Mouse (Mus musculus) kidney, postnatal 0 days (tissue): Measurements from ENCODE around the gene Nubp1. TPM values are rescaled to one million over a fixed set of nuclear protein-coding genes. Genes with fewer than 3 reads are reported as not detected.
A peak's percentile ranks its signal among the peaks of the same experiment; 100 is the strongest.

Experiments
- ATAC-seq: fragments of 200-750 bp; cut with Nextera tagmentation; replicated peaks from 2 replicates; pipeline ENCODE4 v1.8.0; 2017; ENCODE audit warnings: low read depth, moderate number of reproducible peaks, moderate TSS enrichment, moderate library complexity; ENCODE audit not compliant: low FRiP score
- DNase-seq: peaks from one replicate; pipeline ENCODE4 v3.0.0-alpha.2; 2016; ENCODE audit warnings: low spot score
- H3K27ac ChIP-seq: fragments of 300-500 bp; sonication (generic); 2 replicates; pipeline ENCODE4 v1.5.1; 2014; ENCODE audit warnings: mild to moderate bottlenecking
- H3K27me3 ChIP-seq: fragments of 300-500 bp; sonication (generic); 2 replicates; pipeline ENCODE4 v1.6.1; 2014; ENCODE audit warnings: low read length, mixed read lengths; ENCODE audit not compliant: insufficient read depth
- H3K36me3 ChIP-seq: fragments of 300-500 bp; sonication (generic); 2 replicates; pipeline ENCODE4 v1.6.1; 2014; ENCODE audit warnings: low read length, mixed read lengths; ENCODE audit not compliant: insufficient read depth
- H3K4me1 ChIP-seq: fragments of 300-500 bp; sonication (generic); replicated peaks from 2 replicates; pipeline ENCODE4 v1.6.1; 2014; ENCODE audit warnings: antibody characterized with exemption, low read length, mixed read lengths; ENCODE audit not compliant: insufficient read depth
- H3K4me2 ChIP-seq: fragments of 300-500 bp; sonication (generic); 2 replicates; pipeline ENCODE4 v1.6.1; 2014; ENCODE audit warnings: mild to moderate bottlenecking, low read length, moderate library complexity, mixed read lengths
- H3K4me3 ChIP-seq: fragments of 300-500 bp; sonication (generic); replicated peaks from 2 replicates; pipeline ENCODE4 v1.5.1; 2014; ENCODE audit warnings: low read depth, low read length
- H3K9ac ChIP-seq: fragments of 300-500 bp; sonication (generic); 2 replicates; pipeline ENCODE4 v1.6.1; 2014; ENCODE audit warnings: low read depth, low read length
- H3K9me3 ChIP-seq: fragments of 300-500 bp; sonication (generic); replicated peaks from 2 replicates; pipeline ENCODE4 v1.6.1; 2016; ENCODE audit warnings: low read length, inconsistent platforms, mixed read lengths
- CTCF ChIP-seq: IDR thresholded peaks from 2 replicates; pipeline ENCODE4 v1.5.1; 2016; ENCODE audit warnings: antibody characterized with exemption, low read depth, mild to moderate bottlenecking, moderate library complexity
- WGBS: fragments of 180-500 bp; shearing (Covaris S2); extraction: QIAGEN DNeasy Blood & Tissue Kit; methylation state at CpG from one replicate; pipeline ENCODE4 v1.1.7; 2014; 5-methylcytosine and 5-hydroxymethylcytosine counted together
- polyA plus RNA-seq: library from polyadenylated mRNA; unstranded; fragments of >200 nt; fragmentation: Nextera tagmentation; extraction: Ambion mirVana; gene quantifications from 2 replicates; pipeline ENCODE4 v1.2.1, GENCODE M21; 2015

The Nubp1 gene
- polyA plus RNA-seq, 1 experiment from 2014 or later, result 55.7 TPM

GRCm38 (mm10) chr16:10446573-10447263 is 35.0 kb downstream of the Nubp1 start:
- no peak; the same call in 1 of the 2 replicates for TF ChIP-seq CTCF
- 0 out of 2 replicates have a peak overlapping the region, but pooled peaks have one; percentile 9 for H3K9ac ChIP-seq
- H3K4me2 ChIP-seq, result peak overlapping the region; percentile 55
- H3K27me3 ChIP-seq, result no peaks in the 10 kb centered on the region
- peak; percentile 20 for DNase-seq
- WGBS, result 16% methylated on average over 13 of the region's 13 CpGs
- 0 out of 2 replicates have a peak, but pooled peaks cover 7% of the 10 kb centered on the region for H3K4me1 ChIP-seq
- no peak overlapping the region for H3K27ac ChIP-seq
- H3K36me3 ChIP-seq, result no peaks in the 10 kb centered on the region
- ATAC-seq, result peak; percentile 26; the same call in 1 of the 2 replicates
- no peaks in the 10 kb centered on the region for H3K9me3 ChIP-seq
- H3K4me3 ChIP-seq, result peak overlapping the region; percentile 38

GRCm38 (mm10) chr16:10447264-10447594 is 35.5 kb downstream of the Nubp1 start, which contains the start of gene Tvp23a:
TSS of gene Tvp23a (minus strand) at chr16:10447362.
- Histone ChIP-seq H3K36me3 (no peaks in the 10 kb centered on the region), H3K9ac (0 out of 2 replicates have a peak within 1 kb of the TSS, but pooled peaks have one; percentile 23), H3K4me2 (peak within 1 kb of the TSS; percentile 55), H3K27me3 (no peaks in the 10 kb centered on the region), H3K9me3 (no peaks in the 10 kb centered on the region), H3K4me1 (0 out of 2 replicates have a peak, but pooled peaks cover 7% of the 10 kb centered on the region), H3K4me3 (peak within 1 kb of the TSS; percentile 38), H3K27ac (no peak within 1 kb of the TSS)
- WGBS, result 6% methylated on average over 12 of the region's 12 CpGs
- ATAC-seq, result peak; percentile 87
- peak; percentile 91 for DNase-seq
- no peak for TF ChIP-seq CTCF

- Histone ChIP-seq H3K4me1 (0 out of 2 replicates have a peak, but pooled peaks cover 7% of the 10 kb centered on the region), H3K9me3 (no peaks in the 10 kb centered on the region), H3K4me2 (peak overlapping the region; percentile 55), H3K36me3 (no peaks in the 10 kb centered on the region), H3K9ac (0 out of 2 replicates have a peak overlapping the region, but pooled peaks have one; percentile 23), H3K27ac (no peak overlapping the region), H3K4me3 (peak overlapping the region; percentile 38; the same call in 1 of the 2 replicates), H3K27me3 (no peaks in the 10 kb centered on the region)
- no peak for TF ChIP-seq CTCF
- ATAC-seq, result no peak
- WGBS, result 38% methylated on average over 2 of the region's 2 CpGs
- DNase-seq, result no peak
These were observed 36.0 kb downstream of the Nubp1 start for GRCm38 (mm10) chr16:10447781-10448180.

- Histone ChIP-seq H3K27ac (no peak overlapping the region), H3K4me1 (0 out of 2 replicates have a peak, but pooled peaks cover 7% of the 10 kb centered on the region), H3K9me3 (no peaks in the 10 kb centered on the region), H3K4me2 (no peak overlapping the region), H3K4me3 (no peak overlapping the region), H3K9ac (no peak overlapping the region), H3K27me3 (no peaks in the 10 kb centered on the region), H3K36me3 (no peaks in the 10 kb centered on the region)
- WGBS, result 77% methylated on average over 9 of the region's 9 CpGs
- no peak for TF ChIP-seq CTCF
- ATAC-seq (0 out of 2 replicates have a peak, but pooled peaks have one; percentile 53), DNase-seq (no peak)
These were observed 37.2 kb downstream of the Nubp1 start for GRCm38 (mm10) chr16:10448931-10449330.

GRCm38 (mm10) chr16:10451906-10452305 is 40.2 kb downstream of the Nubp1 start:
- no peak for TF ChIP-seq CTCF
- H3K36me3 ChIP-seq, result no peaks in the 10 kb centered on the region
- H3K4me1 ChIP-seq, result 0 out of 2 replicates have a peak, but pooled peaks cover 7% of the 10 kb centered on the region
- no peaks in the 10 kb centered on the region for H3K9me3 ChIP-seq
- 86% methylated on average over 2 of the region's 2 CpGs for WGBS
- ATAC-seq (no peak), DNase-seq (no peak)
- H3K27me3 ChIP-seq, result no peaks in the 10 kb centered on the region
- no peak overlapping the region for H3K4me3 ChIP-seq
- no peak overlapping the region for H3K27ac ChIP-seq
- H3K4me2 ChIP-seq, result no peak overlapping the region
- no peak overlapping the region for H3K9ac ChIP-seq

GRCm38 (mm10) chr16:10452445-10452896 is 40.7 kb downstream of the Nubp1 start:
- no peak for TF ChIP-seq CTCF
- Histone ChIP-seq H3K27me3 (no peaks in the 10 kb centered on the region), H3K4me1 (0 out of 2 replicates have a peak, but pooled peaks cover 6% of the 10 kb centered on the region), H3K27ac (no peak overlapping the region), H3K4me3 (no peak overlapping the region), H3K36me3 (no peaks in the 10 kb centered on the region), H3K4me2 (no peak overlapping the region), H3K9ac (no peak overlapping the region), H3K9me3 (no peaks in the 10 kb centered on the region)
- DNase-seq (peak; percentile 8), ATAC-seq (peak; percentile 47; the same call in 1 of the 2 replicates)
- 52% methylated on average over 8 of the region's 8 CpGs for WGBS
